Mouse (Mus musculus) forebrain, postnatal 0 days (tissue): ENCODE measurements at regions not wholly inside any gene's neighbourhood (a gene's known extent, or its start where the extent isn't known, plus 50 kb on each side); places are given as distances from the start of the nearest gene placed in this dataset.

Experiments used
- ATAC-seq: fragments of 200-750 bp; cut with Nextera tagmentation; 2 replicates; pipeline ENCODE4 v1.8.0; 2017; ENCODE audit warnings: mild to moderate bottlenecking, moderate library complexity
- DNase-seq: peaks from one replicate; pipeline ENCODE4 v3.0.0-alpha.2; 2015
- H3K27ac ChIP-seq: fragments of 300-500 bp; sonication (generic); 2 replicates; pipeline ENCODE4 v1.5.1; 2014; ENCODE audit warnings: low read depth, mild to moderate bottlenecking, antibody characterized with exemption, low read length, moderate library complexity, mixed read lengths
- H3K27me3 ChIP-seq: fragments of 300-500 bp; sonication (generic); 2 replicates; pipeline ENCODE4 v1.6.1; 2014; ENCODE audit warnings: mild to moderate bottlenecking, low read length, mixed read lengths; ENCODE audit not compliant: insufficient read depth
- H3K36me3 ChIP-seq: fragments of 300-500 bp; sonication (generic); 2 replicates; pipeline ENCODE4 v1.6.1; 2014; ENCODE audit warnings: mild to moderate bottlenecking, moderate library complexity; ENCODE audit not compliant: insufficient read depth
- H3K4me1 ChIP-seq: fragments of 300-500 bp; sonication (generic); 2 replicates; pipeline ENCODE4 v1.6.1; 2014; ENCODE audit warnings: antibody characterized with exemption; ENCODE audit not compliant: insufficient read depth
- H3K4me2 ChIP-seq: fragments of 300-500 bp; sonication (generic); 2 replicates; pipeline ENCODE4 v1.6.1; 2014; ENCODE audit warnings: low read depth, mild to moderate bottlenecking, moderate library complexity
- H3K4me3 ChIP-seq: fragments of 300-500 bp; sonication (generic); 2 replicates; pipeline ENCODE4 v1.5.1; 2014; ENCODE audit warnings: low read depth, low read length, mixed read lengths
- H3K9ac ChIP-seq: fragments of 300-500 bp; sonication (generic); 2 replicates; pipeline ENCODE4 v1.6.1; 2014; ENCODE audit warnings: mild to moderate bottlenecking
- H3K9me3 ChIP-seq: fragments of 300-500 bp; sonication (generic); 2 replicates; pipeline ENCODE4 v1.6.1; 2016; ENCODE audit warnings: low read length
- CTCF ChIP-seq: sonication (generic); IDR thresholded peaks from 2 replicates; pipeline ENCODE4 v1.5.1; 2016; ENCODE audit warnings: antibody characterized with exemption, control low read depth, low read depth
- WGBS: fragments of 180-500 bp; shearing (Covaris S2); extraction: QIAGEN DNeasy Blood & Tissue Kit; methylation state at CpG from one replicate; pipeline ENCODE4 v1.1.7; 2014; 5-methylcytosine and 5-hydroxymethylcytosine counted together

GRCm38 (mm10) chr17:81319605-81320004 is 122.0 kb upstream of the Gm11096 start:
- no peak overlapping the region for H3K4me2 ChIP-seq
- no peaks in the 10 kb centered on the region for H3K27me3 ChIP-seq
- H3K4me3 ChIP-seq: no peak overlapping the region
- H3K4me1 ChIP-seq: no peaks in the 10 kb centered on the region
- TF ChIP-seq CTCF: no peak
- no peak overlapping the region for H3K27ac ChIP-seq
- H3K9ac ChIP-seq: no peak overlapping the region
- DNase-seq: peak; percentile 59
- WGBS: 47% methylated on average over 2 of the region's 2 CpGs
- no peaks in the 10 kb centered on the region for H3K9me3 ChIP-seq
- no peak for ATAC-seq
- no peaks in the 10 kb centered on the region for H3K36me3 ChIP-seq

- Histone ChIP-seq H3K9ac (no peak overlapping the region), H3K4me2 (no peak overlapping the region), H3K36me3 (no peaks in the 10 kb centered on the region), H3K27ac (no peak overlapping the region), H3K27me3 (no peaks in the 10 kb centered on the region), H3K9me3 (no peaks in the 10 kb centered on the region), H3K4me3 (no peak overlapping the region), H3K4me1 (no peaks in the 10 kb centered on the region)
- ATAC-seq (no peak), DNase-seq (peak; percentile 5)
- no peak for TF ChIP-seq CTCF
- 44% methylated on average over 5 of the region's 5 CpGs for WGBS
Measured at GRCm38 (mm10) chr17:81316655-81317054, 124.9 kb upstream of the Gm11096 start.

DNA sequence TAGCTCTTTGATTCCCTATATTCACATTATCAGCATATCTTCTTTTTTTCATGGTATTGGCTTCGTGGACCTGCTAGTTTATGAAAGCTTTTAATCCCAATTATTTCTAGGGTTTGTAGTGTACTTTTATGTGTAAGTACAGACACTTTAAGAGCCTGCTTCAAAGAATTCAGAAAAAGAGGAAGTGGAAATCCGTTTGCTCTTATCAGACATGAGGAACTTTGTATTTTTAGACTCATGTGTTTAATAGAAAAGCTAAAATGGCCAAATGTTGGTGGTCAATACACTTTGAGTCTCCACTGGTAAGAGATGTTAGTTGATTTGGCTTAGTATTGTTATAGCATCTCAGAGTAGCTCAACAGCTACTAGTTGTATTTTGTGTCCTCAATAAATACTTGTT is 135.7 kb upstream of the Gm11096 start:
- 70% methylated on average over 2 of the region's 2 CpGs for WGBS
- no peak for TF ChIP-seq CTCF
- Histone ChIP-seq H3K27me3 (no peaks in the 10 kb centered on the region), H3K4me2 (no peak overlapping the region), H3K36me3 (no peaks in the 10 kb centered on the region), H3K9ac (no peak overlapping the region), H3K4me1 (no peaks in the 10 kb centered on the region), H3K4me3 (no peak overlapping the region), H3K27ac (no peak overlapping the region), H3K9me3 (no peaks in the 10 kb centered on the region)
- DNase-seq (no peak), ATAC-seq (no peak)

GRCm38 (mm10) chr17:81304574-81304973 is 137.0 kb upstream of the Gm11096 start:
- Histone ChIP-seq H3K9ac (no peak overlapping the region), H3K4me1 (no peaks in the 10 kb centered on the region), H3K9me3 (no peaks in the 10 kb centered on the region), H3K4me2 (no peak overlapping the region), H3K27me3 (no peaks in the 10 kb centered on the region), H3K36me3 (no peaks in the 10 kb centered on the region), H3K4me3 (no peak overlapping the region), H3K27ac (no peak overlapping the region)
- 77% methylated on average over 1 of the region's 1 CpGs for WGBS
- ATAC-seq (no peak), DNase-seq (no peak)
- TF ChIP-seq CTCF: no peak

GRCm38 (mm10) chr17:81302490-81302889 is 139.1 kb upstream of the Gm11096 start:
- Histone ChIP-seq H3K27ac (no peak overlapping the region), H3K4me1 (no peaks in the 10 kb centered on the region), H3K4me3 (no peak overlapping the region), H3K4me2 (no peak overlapping the region), H3K27me3 (no peaks in the 10 kb centered on the region), H3K9me3 (no peaks in the 10 kb centered on the region), H3K36me3 (no peaks in the 10 kb centered on the region), H3K9ac (no peak overlapping the region)
- TF ChIP-seq CTCF: no peak
- DNase-seq: no peak
- 31% methylated on average over 3 of the region's 3 CpGs for WGBS
- ATAC-seq: no peak

DNA sequence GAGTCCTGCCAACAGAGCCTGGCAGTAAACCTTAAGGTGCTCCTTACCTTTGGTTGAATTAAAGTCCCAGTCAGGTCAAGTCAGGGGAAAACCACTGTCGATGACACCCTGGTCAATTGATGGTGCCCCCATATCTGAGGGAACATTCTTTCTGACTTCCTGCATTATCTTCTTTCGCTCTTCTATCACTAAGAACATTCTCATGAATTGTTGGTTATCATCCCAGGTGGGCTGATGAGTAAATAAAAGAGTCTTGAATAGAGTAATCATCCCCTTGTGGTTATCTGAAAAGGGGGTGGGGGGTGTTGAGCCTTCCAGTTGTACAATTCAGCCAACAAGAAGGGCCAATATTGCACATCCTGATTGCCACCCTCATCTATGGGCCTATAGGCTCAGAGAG is 149.7 kb upstream of the Gm11096 start:
- Histone ChIP-seq H3K4me2 (no peak overlapping the region), H3K27ac (no peak overlapping the region), H3K4me1 (no peaks in the 10 kb centered on the region), H3K36me3 (no peaks in the 10 kb centered on the region), H3K4me3 (no peak overlapping the region), H3K9ac (no peak overlapping the region), H3K27me3 (no peaks in the 10 kb centered on the region), H3K9me3 (no peaks in the 10 kb centered on the region)
- TF ChIP-seq CTCF: no peak
- DNase-seq (no peak), ATAC-seq (no peak)
- 85% methylated on average over 2 of the region's 2 CpGs for WGBS

DNA sequence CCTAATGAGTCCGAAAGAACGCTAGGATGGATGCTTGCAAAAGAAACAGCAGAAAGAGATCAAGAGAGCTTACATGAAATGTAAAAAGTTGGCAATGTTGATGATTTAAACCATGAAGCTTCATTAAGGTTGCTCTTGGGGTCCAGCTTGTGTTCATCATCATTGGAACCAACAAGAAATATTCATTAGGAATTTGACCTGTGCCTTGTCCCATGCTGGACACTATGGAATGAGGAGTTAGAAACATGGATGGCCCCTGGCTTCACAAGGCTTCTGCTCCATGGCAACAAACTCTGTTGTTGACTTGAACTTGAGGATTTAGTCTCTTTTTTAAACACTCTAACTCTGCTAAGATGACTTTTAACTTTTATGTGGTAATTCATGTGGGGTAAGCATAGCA is 159.0 kb upstream of the Gm11096 start:
- no peak overlapping the region for H3K9ac ChIP-seq
- H3K27me3 ChIP-seq: no peaks in the 10 kb centered on the region
- DNase-seq (no peak), ATAC-seq (no peak)
- H3K4me3 ChIP-seq: no peak overlapping the region
- no peaks in the 10 kb centered on the region for H3K9me3 ChIP-seq
- TF ChIP-seq CTCF: no peak
- 76% methylated on average over 2 of the region's 2 CpGs for WGBS
- no peak overlapping the region for H3K27ac ChIP-seq
- H3K4me2 ChIP-seq: no peak overlapping the region
- H3K36me3 ChIP-seq: no peaks in the 10 kb centered on the region
- no peaks in the 10 kb centered on the region for H3K4me1 ChIP-seq

DNA sequence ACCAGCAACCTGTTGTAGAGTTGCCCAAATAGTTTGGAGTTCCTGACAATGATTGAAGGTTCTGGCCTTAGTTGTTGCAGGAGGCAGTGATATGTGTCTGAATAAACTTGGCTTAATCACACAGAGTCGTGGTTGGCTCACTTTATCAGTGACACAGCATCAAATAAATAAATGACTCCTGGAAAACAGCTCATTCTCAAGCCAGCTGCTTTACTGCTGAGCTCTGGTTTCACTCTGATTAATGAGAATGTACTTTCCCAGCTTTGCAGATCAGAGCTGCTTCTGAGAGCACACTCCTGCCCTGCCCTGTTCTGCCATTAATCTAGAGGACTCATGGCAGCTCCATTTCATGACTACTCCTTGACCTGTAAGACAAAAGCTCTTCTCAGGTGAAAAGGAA is 171.3 kb upstream of the Gm11096 start:
- H3K4me3 ChIP-seq: no peak overlapping the region
- no peaks in the 10 kb centered on the region for H3K9me3 ChIP-seq
- H3K4me1 ChIP-seq: no peaks in the 10 kb centered on the region
- no peaks in the 10 kb centered on the region for H3K27me3 ChIP-seq
- no peak overlapping the region for H3K9ac ChIP-seq
- H3K27ac ChIP-seq: no peak overlapping the region
- DNase-seq (no peak), ATAC-seq (no peak)
- no peak overlapping the region for H3K4me2 ChIP-seq
- TF ChIP-seq CTCF: no peak
- WGBS: 34% methylated on average over 1 of the region's 1 CpGs
- no peaks in the 10 kb centered on the region for H3K36me3 ChIP-seq
